Mouse (Mus musculus) lung, adult 2 months (tissue): ENCODE measurements around the gene Ldlrap1.

ENCODE experiments used
- CTCF ChIP-seq: fragments of 200-500 bp; IDR thresholded peaks from 2 replicates; pipeline ENCODE4 v1.5.1; 2011; ENCODE audit warnings: mild to moderate bottlenecking, low read length, control low read depth; ENCODE audit not compliant: insufficient read depth
- POLR2A ChIP-seq: fragments of 200-500 bp; IDR thresholded peaks from 2 replicates; pipeline ENCODE4 v1.6.1; 2011; ENCODE audit warnings: low read depth, mild to moderate bottlenecking, control low read depth, low read length, borderline replicate concordance; ENCODE audit errors: extremely low read depth

- TF ChIP-seq POLR2A (no peak), CTCF (no peak)
Observed at GRCm38 (mm10) chr4:134798861-134799260, 31.0 kb upstream of the Ldlrap1 start.
